ENCODE assay signal across 11 mouse cellular contexts in the genomic region with DNA sequence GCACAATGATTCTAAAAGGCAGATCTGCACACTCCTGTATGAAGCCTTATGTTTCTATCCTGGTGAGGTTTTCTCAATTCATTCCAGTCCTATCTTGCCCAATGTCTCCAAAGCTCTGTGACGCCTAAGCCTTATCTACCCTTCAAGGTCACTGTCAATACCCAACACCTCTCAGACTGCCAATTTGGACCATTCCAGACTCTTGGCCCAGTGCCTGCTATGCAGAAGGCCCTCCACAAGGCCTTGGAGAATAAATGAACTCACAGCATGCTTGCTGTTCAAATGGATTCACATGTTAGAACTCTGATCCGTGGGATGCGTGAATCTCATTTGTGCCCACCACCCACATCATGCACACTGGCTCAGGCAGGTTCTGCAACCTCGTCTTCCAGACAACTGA. TPM values are rescaled to one million over a fixed set of nuclear protein-coding genes. Genes with fewer than 3 reads are reported as not detected.
DNase-seq lines count a peak whose midpoint lies in the region; ATAC-seq and TF ChIP-seq lines count a peak whose summit lies in the region.
"Had no signal": no experiment of that assay in that cellular context is flagged by ENCODE, and none has a peak within 500 bp of the region (broad histone marks: within the 10 kb centered on the region; RNA-seq: fewer than 3 reads in every experiment).

No protein-coding gene starts in this region.

- WGBS in heart, embryonic 15.5 days = 48% methylated on average over 4 of the region's 4 CpGs
- 84% methylated on average over 4 of the region's 4 CpGs for WGBS in kidney, embryonic 16.5 days

- no peak overlapping the region for H3K4me2 ChIP-seq in heart, embryonic 15.5 days
- no peak overlapping the region for H3K4me2 ChIP-seq in kidney, embryonic 16.5 days (replicated peaks; ENCODE audit: low read depth, low read length)

- peak in 1 of 2 experiments; percentile 14 for DNase-seq in layer of hippocampus, adult 2 months (ENCODE audit: low spot score in 2 of 2)
- DNase-seq in layer of hippocampus, adult 9-10 months (ENCODE audit: low spot score) = no peak
- peak; percentile 40 to 67 for DNase-seq in adrenal gland, postnatal 36 days
- DNase-seq in lung, postnatal 14 days = peak; percentile 30
- no peak for DNase-seq in liver

- H3K27ac ChIP-seq in layer of hippocampus, adult 2 months = peak overlapping the region; percentile 73
- H3K27ac ChIP-seq in heart, embryonic 15.5 days = peak overlapping the region; percentile 54; the same call in 1 of the 2 replicates
- no peak overlapping the region for H3K27ac ChIP-seq in kidney, embryonic 16.5 days (ENCODE audit: low read length)
- H3K27ac ChIP-seq: forebrain, embryonic 10.5 days had no signal

- H3K4me3 ChIP-seq in layer of hippocampus, adult 2 months = no peak overlapping the region
- H3K4me3 ChIP-seq in heart, embryonic 15.5 days = no peak overlapping the region
- no peak overlapping the region for H3K4me3 ChIP-seq in kidney, embryonic 16.5 days (ENCODE audit: low read length)
- H3K4me3 ChIP-seq: forebrain, embryonic 10.5 days; megakaryocyte, embryonic 14.5 days had no signal

- H3K4me1 ChIP-seq in heart, embryonic 15.5 days (replicated peaks) = peaks cover 5% of the 10 kb centered on the region; the same call in 1 of the 2 replicates
- H3K4me1 ChIP-seq in kidney, embryonic 16.5 days (ENCODE audit: insufficient read depth, low read length) = no peaks in the 10 kb centered on the region
- H3K4me1 ChIP-seq: forebrain, embryonic 10.5 days; megakaryocyte, embryonic 14.5 days had no signal

- H3K9ac ChIP-seq in heart, embryonic 15.5 days = no peak overlapping the region
- H3K9ac ChIP-seq in kidney, embryonic 16.5 days (replicated peaks; ENCODE audit: low read length) = no peak overlapping the region

- H3K36me3 ChIP-seq in heart, embryonic 15.5 days = no peaks in the 10 kb centered on the region
- H3K36me3 ChIP-seq in kidney, embryonic 16.5 days (ENCODE audit: insufficient read depth, low read length) = no peaks in the 10 kb centered on the region
- H3K36me3 ChIP-seq: forebrain, embryonic 10.5 days had no signal

- TF ChIP-seq CTCF in layer of hippocampus, adult 2 months (conservative IDR thresholded peaks at IDR 0.05) = no peak

- peak; percentile 58 for ATAC-seq in heart, embryonic 15.5 days (replicated peaks; ENCODE audit: insufficient number of reproducible peaks, insufficient read depth, low FRiP score, low read depth)
- no peak for ATAC-seq in megakaryocyte-erythroid progenitor cell, adult 5-6 weeks (replicated peaks; ENCODE audit: low FRiP score, low TSS enrichment, poor library complexity, severe bottlenecking)
- no peak for ATAC-seq in kidney, embryonic 16.5 days (ENCODE audit: low FRiP score, low TSS enrichment)
- ATAC-seq: intestine, embryonic 16.5 days had no signal

- no peaks in the 10 kb centered on the region for H3K27me3 ChIP-seq in heart, embryonic 15.5 days
- no peaks in the 10 kb centered on the region for H3K27me3 ChIP-seq in kidney, embryonic 16.5 days (ENCODE audit: insufficient read depth, low read length)
- H3K27me3 ChIP-seq: megakaryocyte, embryonic 14.5 days had no signal

- no peaks in the 10 kb centered on the region for H3K9me3 ChIP-seq in heart, embryonic 15.5 days (replicated peaks)
- no peaks in the 10 kb centered on the region for H3K9me3 ChIP-seq in kidney, embryonic 16.5 days (ENCODE audit: low read length)
- H3K9me3 ChIP-seq: forebrain, embryonic 10.5 days had no signal

RNA-seq across cellular contexts. Expression of gene Shisa6, which starts 38.0 kb away (rescaled TPM):
- 100 to 1,000 TPM; 193 to 194 TPM for total RNA-seq in layer of hippocampus, adult 2 months (2021)
- total RNA-seq in adrenal gland, postnatal 36 days (2021) = under 1 TPM; 0.07 to 0.46 TPM
- polyA plus RNA-seq in heart, embryonic 15.5 days (2015; fragmentation: Nextera tagmentation; extraction: Ambion mirVana) = 0.23 and 0.65 TPM in 2 replicates
- not detected in 2 replicates for total RNA-seq in megakaryocyte-erythroid progenitor cell, adult 5-6 weeks (2014; fragmentation: Nextera tagmentation)
- total RNA-seq in megakaryocyte-erythroid progenitor cell, adult 5-6 weeks (2017) = not detected in 2 replicates
- polyA plus RNA-seq in kidney, embryonic 16.5 days (2015; fragmentation: Nextera tagmentation; extraction: Ambion mirVana) = 0.26 and 0.85 TPM in 2 replicates

Comparison
In these comparisons a context has a peak if more than half of its experiments do, and no peak if none do; other contexts are left out.
1. DNase-seq: peak in adrenal gland, postnatal 36 days (2 of 2) and lung, postnatal 14 days (single experiment); none in layer of hippocampus, adult 9-10 months (single experiment) and liver (single experiment).
2. RNA of gene Shisa6, which starts 38.0 kb away (total RNA-seq): 193 to 194 TPM in layer of hippocampus, adult 2 months; 0.07 to 0.46 TPM in adrenal gland, postnatal 36 days and not detected in megakaryocyte-erythroid progenitor cell, adult 5-6 weeks; every median in the first group is over 100 times any median in the second.